Mouse (Mus musculus): ENCODE data around the gene Cant1.

Gene Cant1

GRCm38 (mm10) chr11:118371876-118372275 is 47.0 kb downstream of the Cant1 start:
- no peak for DNase-seq (ENCODE audit: low spot score)

GRCm38 (mm10) chr11:118369657-118370056 is 49.2 kb downstream of the Cant1 start:
- DNase-seq (ENCODE audit: low spot score), result no peak

GRCm38 (mm10) chr11:118369251-118369650 is 49.6 kb downstream of the Cant1 start:
- DNase-seq (ENCODE audit: low spot score), result no peak

GRCm38 (mm10) chr11:118368330-118368729 is 50.6 kb downstream of the Cant1 start:
- DNase-seq (ENCODE audit: low spot score), result no peak

GRCm38 (mm10) chr11:118366559-118366958 is 52.3 kb downstream of the Cant1 start:
- DNase-seq (ENCODE audit: low spot score), result peak; percentile 1

GRCm38 (mm10) chr11:118366108-118366507 is 52.8 kb downstream of the Cant1 start:
- peak; percentile 3 for DNase-seq (ENCODE audit: low spot score)

GRCm38 (mm10) chr11:118365171-118365570 is 53.7 kb downstream of the Cant1 start:
- DNase-seq (ENCODE audit: low spot score), result no peak

- DNase-seq (ENCODE audit: low spot score), result no peak
These were observed 54.9 kb downstream of the Cant1 start for GRCm38 (mm10) chr11:118364021-118364420.

- DNase-seq (ENCODE audit: low spot score), result no peak
These were observed 55.8 kb downstream of the Cant1 start for GRCm38 (mm10) chr11:118362971-118363518.

GRCm38 (mm10) chr11:118362501-118362900 is 56.4 kb downstream of the Cant1 start:
- no peak for DNase-seq (ENCODE audit: low spot score)

- DNase-seq (ENCODE audit: low spot score), result peak; percentile 57
These were observed 58.0 kb downstream of the Cant1 start for GRCm38 (mm10) chr11:118360907-118361341.

- DNase-seq (ENCODE audit: low spot score), result no peak
These were observed 58.4 kb downstream of the Cant1 start for GRCm38 (mm10) chr11:118360491-118360890.
